Mouse (Mus musculus) adrenal gland, postnatal 4 days (tissue): ENCODE results near the gene Olfr1509. TPM values are rescaled to one million over a fixed set of nuclear protein-coding genes. Genes with fewer than 3 reads are reported as not detected.
"Not testable (repeated sequence)": the region's sequence is repeated elsewhere in the genome, so short reads cannot be mapped to it uniquely, and the experiment has no call there.

Experiments used
- DNase-seq, 2 experiments: peaks; one replicate each; pipeline ENCODE4 v3.0.0; 2021 to 2022; ENCODE audit warnings: low spot score in 2 of 2, mixed read lengths in 2 of 2
- long read RNA-seq, 2 experiments: library from polyadenylated mRNA; stranded (forward); transcript quantifications; one replicate each; pipeline ENCODE4 v2.0.0; 2021
- total RNA-seq, 2 experiments: library from RNA; stranded (reverse); gene quantifications; 2 replicates each; pipeline ENCODE4 v1.2.3; 2021

Olfr1509 gene
- not detected for total RNA-seq
- long read RNA-seq, experiment 1 = 0 reads
- long read RNA-seq, experiment 2 = 0 reads

DNA sequence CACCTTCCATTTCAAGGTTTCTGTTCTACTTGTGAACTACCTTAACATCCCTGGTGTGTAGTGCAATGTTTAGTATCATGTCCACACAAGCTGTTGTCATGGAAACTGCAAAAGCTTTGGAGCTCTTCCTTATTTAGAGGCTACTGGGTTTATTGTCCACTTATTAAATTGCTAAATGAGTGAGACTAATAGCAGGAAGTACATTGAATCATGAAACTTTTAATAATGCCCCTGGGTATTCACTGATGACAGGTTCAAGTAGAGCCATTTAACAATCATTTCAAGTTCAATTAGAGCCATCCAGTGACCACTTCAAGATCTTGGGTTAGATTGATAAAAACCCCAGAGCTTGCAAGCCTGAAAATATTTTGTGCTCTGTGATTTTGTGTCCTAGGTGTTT lies at the start of gene Olfr1509:
TSS of gene Olfr1509 (plus strand) at position 301 of the 400 bp plus-strand sequence.
- no peak for DNase-seq

DNA sequence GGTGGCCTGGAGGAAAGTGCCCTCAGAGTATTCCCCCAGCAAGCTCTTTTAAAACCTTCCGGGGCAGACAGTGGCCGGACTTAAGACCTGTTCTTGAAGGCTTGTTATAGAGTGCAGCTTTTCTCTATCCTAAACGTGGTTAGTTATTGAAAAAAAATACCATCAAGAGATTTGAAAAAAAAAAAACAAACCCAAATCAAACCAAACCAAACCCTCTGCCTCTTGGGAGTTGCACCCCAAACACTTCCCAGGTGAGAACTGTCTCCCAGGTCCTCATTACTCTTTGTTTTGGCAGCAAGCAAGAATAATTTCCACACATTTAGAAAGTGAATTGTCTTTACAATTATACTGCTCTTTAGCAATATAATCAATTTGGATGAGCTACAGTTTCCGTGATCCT lies 45.5 kb upstream of the Olfr1509 start, which contains the start of gene Olfr1511:
TSS of gene Olfr1511 (minus strand) at position 101 of the 400 bp plus-strand sequence.
- no peak for DNase-seq

- DNase-seq = not testable (repeated sequence)
These were observed 32.5 kb upstream of the Olfr1509 start for GRCm38 (mm10) chr14:52410142-52410919.

DNA sequence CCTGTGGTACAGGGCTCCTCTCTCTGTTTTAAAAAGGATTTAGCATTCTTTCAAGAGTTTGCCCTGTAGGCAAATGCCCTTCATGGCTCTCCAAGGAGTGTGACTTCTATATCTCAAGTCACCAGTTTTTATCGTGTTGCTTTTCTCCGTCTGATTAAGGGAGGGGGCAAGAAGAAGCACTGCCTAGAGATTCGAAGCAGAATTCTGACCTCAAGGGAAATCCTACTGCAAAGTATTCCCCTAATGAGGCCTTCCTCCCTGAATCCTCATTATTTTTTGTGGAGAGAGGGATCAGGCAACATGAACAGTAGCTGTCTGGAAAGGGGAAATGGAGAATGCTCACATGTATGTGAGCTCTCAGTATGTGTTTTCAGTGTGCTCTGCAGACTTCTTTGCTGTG lies 28.5 kb upstream of the Olfr1509 start, which contains the start of gene Olfr1510:
TSS of gene Olfr1510 (minus strand) at position 101 of the 400 bp plus-strand sequence.
- DNase-seq = no peak

- no peak for DNase-seq
These were observed 15.1 kb upstream of the Olfr1509 start for GRCm38 (mm10) chr14:52427686-52428085.

- DNase-seq = no peak
These were observed 8.3 kb downstream of the Olfr1509 start for GRCm38 (mm10) chr14:52451138-52451537.

- DNase-seq = no peak
These were observed 19.1 kb downstream of the Olfr1509 start for GRCm38 (mm10) chr14:52461928-52462327.

DNA sequence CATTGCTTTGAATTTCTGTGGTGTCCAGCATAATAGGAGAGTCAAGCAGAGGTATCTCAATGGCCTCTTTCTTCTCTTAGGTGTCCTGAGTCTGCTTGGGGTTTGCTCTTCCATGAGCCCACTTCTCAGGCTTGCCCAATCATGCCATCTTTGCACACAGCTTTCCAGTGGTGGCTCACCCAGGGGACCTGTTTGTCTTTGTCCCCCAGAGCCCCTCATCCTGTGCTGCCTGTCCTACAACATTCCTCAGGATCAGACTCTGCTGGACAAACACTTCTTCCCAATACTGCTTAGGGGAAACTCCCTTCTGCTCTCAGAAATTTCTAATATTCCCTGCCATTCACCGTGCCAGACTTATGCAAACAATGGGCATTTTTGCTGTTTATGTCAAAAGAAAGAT lies 22.9 kb downstream of the Olfr1509 start:
- no peak for DNase-seq

GRCm38 (mm10) chr14:52467395-52467794 lies 24.6 kb downstream of the Olfr1509 start, which contains the start of gene Olfr1508:
Gene Olfr1508 (minus strand): TSS chr14:52467495.
- no peak for DNase-seq

GRCm38 (mm10) chr14:52495516-52495915 lies 52.7 kb downstream of the Olfr1509 start, which contains the start of gene Olfr1507:
Gene Olfr1507 (minus strand): TSS chr14:52495749.
- no peak for DNase-seq

Other genes with a start within 250 kb of the Olfr1509 start
- gene Supt16, start 245.6 kb upstream of the Olfr1509 start, total RNA-seq = 10 to 100 TPM; 76.4 to 86.7 TPM
- 100 to 1,000 TPM; 153 to 165 TPM for gene Chd8, start 185.2 kb upstream of the Olfr1509 start, total RNA-seq
- gene Tox4, start 163.8 kb upstream of the Olfr1509 start, total RNA-seq = 10 to 100 TPM; 61.8 to 62.0 TPM
- gene Rab2b, start 163.4 kb upstream of the Olfr1509 start, total RNA-seq = 10 to 100 TPM; 38.9 to 39.8 TPM
- gene Mettl3, start 137.9 kb upstream of the Olfr1509 start, total RNA-seq = 10 to 100 TPM; 32.0 to 41.9 TPM
- 10 to 100 TPM; 17.0 to 20.1 TPM for gene Sall2, start 114.2 kb upstream of the Olfr1509 start, total RNA-seq
- gene Olfr1513, start 86.6 kb upstream of the Olfr1509 start, total RNA-seq = not detected
- not detected for gene Olfr1512, start 63.8 kb upstream of the Olfr1509 start, total RNA-seq
- gene Olfr1511, start 45.6 kb upstream of the Olfr1509 start, total RNA-seq = not detected
- gene Olfr1510, start 28.6 kb upstream of the Olfr1509 start, total RNA-seq = not detected
- gene Olfr1508, start 24.5 kb downstream of the Olfr1509 start, total RNA-seq = not detected
- not detected for gene Olfr1507, start 52.8 kb downstream of the Olfr1509 start, total RNA-seq